ENCODE assay signal across 29 mouse cellular contexts in genomic region chr13:110384514-110384913, GRCm38 (mm10). TPM values are rescaled to one million over a fixed set of nuclear protein-coding genes. Genes with fewer than 3 reads are reported as not detected.
DNase-seq lines count a peak whose midpoint lies in the region; ATAC-seq and TF ChIP-seq lines count a peak whose summit lies in the region.
"Had no signal": no experiment of that assay in that cellular context is flagged by ENCODE, and none has a peak within 500 bp of the region (broad histone marks: within the 10 kb centered on the region; RNA-seq: fewer than 3 reads in every experiment).

No protein-coding gene starts in this region.

- no peaks in the 10 kb centered on the region for H3K27me3 ChIP-seq in liver, postnatal 0 days (ENCODE audit: insufficient read depth, low read length)
- H3K27me3 ChIP-seq in cerebellum, adult 2 months (ENCODE audit: control insufficient read depth, insufficient read depth, low read length), result no peaks in the 10 kb centered on the region
- H3K27me3 ChIP-seq: embryonic facial prominence, embryonic 12.5 days; embryonic facial prominence, embryonic 15.5 days; hindbrain, embryonic 13.5 days; intestine, embryonic 15.5 days had no signal

- no peak for DNase-seq in liver, postnatal 0 days
- DNase-seq in liver (no peak), MEL-GATA-1-ER (ENCODE audit: extremely low read depth, low read depth) (peak; percentile 91)
- DNase-seq in left cerebral cortex, postnatal 25 days (ENCODE audit: low spot score in 2 of 2), result no peak
- no peak for DNase-seq in adrenal gland, postnatal 10 days
- no peak for DNase-seq in cerebellum, adult 2 months
- DNase-seq: adrenal gland, postnatal 14 days; B cell, adult 2 months; cerebellum, adult 11 months; cerebellum, adult 9-10 months; cerebellum, postnatal 14 days; forebrain, postnatal 0 days; gastrocnemius, adult 2 months; gastrocnemius, postnatal 36 days; heart, adult 11 months had no signal

- H3K4me3 ChIP-seq in liver, postnatal 0 days (ENCODE audit: low read depth, low read length), result no peak overlapping the region
- no peak overlapping the region for H3K4me3 ChIP-seq in cerebellum, adult 2 months (replicated peaks; ENCODE audit: insufficient read depth, low read depth, low read length)
- H3K4me3 ChIP-seq: embryonic facial prominence, embryonic 12.5 days; embryonic facial prominence, embryonic 15.5 days; gastrocnemius, adult 2 months; hindbrain, embryonic 10.5 days; hindbrain, embryonic 13.5 days; intestine, embryonic 15.5 days had no signal

- no peak for TF ChIP-seq EP300 in liver, postnatal 0 days (IDR thresholded peaks at IDR 0.05; ENCODE audit: low read depth)

- H3K4me2 ChIP-seq in liver, postnatal 0 days (ENCODE audit: low read depth, low read length), result no peak overlapping the region
- H3K4me2 ChIP-seq: embryonic facial prominence, embryonic 12.5 days; embryonic facial prominence, embryonic 15.5 days; heart, embryonic 11.5 days; hindbrain, embryonic 13.5 days; intestine, embryonic 15.5 days had no signal

- H3K9me3 ChIP-seq in liver, postnatal 0 days (ENCODE audit: low read length), result peaks cover 4% of the 10 kb centered on the region; the same call in 1 of the 2 replicates
- H3K9me3 ChIP-seq: embryonic facial prominence, embryonic 15.5 days; intestine, embryonic 15.5 days had no signal

- no peak overlapping the region for H3K27ac ChIP-seq in liver, postnatal 0 days (ENCODE audit: low read depth)
- H3K27ac ChIP-seq in cerebellum, adult 2 months (ENCODE audit: insufficient read depth, low read length), result no peak overlapping the region
- H3K27ac ChIP-seq: embryonic facial prominence, embryonic 12.5 days; embryonic facial prominence, embryonic 15.5 days; gastrocnemius, adult 2 months; hindbrain, embryonic 10.5 days; hindbrain, embryonic 13.5 days; intestine, embryonic 15.5 days had no signal

- peak; percentile 12; the same call in 1 of the 2 replicates for ATAC-seq in liver, postnatal 0 days
- peak; percentile 92 to 95 for ATAC-seq in hematopoietic stem cell, adult 5-6 weeks (replicated peaks in 1 of 2; ENCODE audit: insufficient read depth in 1 of 2, low FRiP score in 2 of 2, low TSS enrichment in 1 of 2, low read depth in 1 of 2, poor library complexity in 2 of 2, severe bottlenecking in 2 of 2)
- ATAC-seq in monocyte, adult 5-6 weeks (replicated peaks; ENCODE audit: insufficient number of reproducible peaks, low FRiP score, low TSS enrichment, poor library complexity, severe bottlenecking), result peak; percentile 95
- ATAC-seq: forebrain, embryonic 14.5 days; forebrain, postnatal 0 days; hindbrain, embryonic 16.5 days; intestine, embryonic 15.5 days; Patski had no signal

- H3K9ac ChIP-seq in liver, postnatal 0 days (replicated peaks), result no peak overlapping the region
- H3K9ac ChIP-seq: embryonic facial prominence, embryonic 12.5 days; embryonic facial prominence, embryonic 15.5 days; forebrain, postnatal 0 days; hindbrain, embryonic 13.5 days; intestine, embryonic 15.5 days had no signal

- TF ChIP-seq CTCF in liver, postnatal 0 days (IDR thresholded peaks at IDR 0.05; ENCODE audit: low read depth), result no peak
- TF ChIP-seq CTCF in cerebellum, adult 2 months (IDR thresholded peaks at IDR 0.05; ENCODE audit: borderline replicate concordance, insufficient read depth, low read depth, low read length), result no peak

- 30% methylated on average over 6 of the region's 6 CpGs for WGBS in liver, postnatal 0 days (ENCODE audit: insufficient replicate concordance)
- 78% methylated on average over 6 of the region's 6 CpGs for WGBS in cerebellum, adult 2 months

- intact Hi-C loops in left cerebral cortex, postnatal 25 days (cut with DNase I), result loop anchor here (5.0 kb wide), 1 partner anchor 1358 kb away; no protein-coding TSS in a partner anchor

- H3K36me3 ChIP-seq in liver, postnatal 0 days (replicated peaks; ENCODE audit: insufficient read depth, low read length), result no peaks in the 10 kb centered on the region
- H3K36me3 ChIP-seq: embryonic facial prominence, embryonic 12.5 days; embryonic facial prominence, embryonic 15.5 days; hindbrain, embryonic 10.5 days; hindbrain, embryonic 13.5 days; intestine, embryonic 15.5 days had no signal

- H3K4me1 ChIP-seq in liver, postnatal 0 days (ENCODE audit: insufficient read depth), result no peaks in the 10 kb centered on the region
- H3K4me1 ChIP-seq in cerebellum, adult 2 months (ENCODE audit: control insufficient read depth, insufficient read depth, low read length), result no peaks in the 10 kb centered on the region
- H3K4me1 ChIP-seq: embryonic facial prominence, embryonic 12.5 days; embryonic facial prominence, embryonic 15.5 days; hindbrain, embryonic 10.5 days; hindbrain, embryonic 13.5 days; intestine, embryonic 15.5 days had no signal

- TF ChIP-seq POLR2A in cerebellum, adult 2 months (IDR thresholded peaks at IDR 0.05; ENCODE audit: borderline replicate concordance, insufficient read depth, low read length), result no peak

RNA-seq across cellular contexts. Expression of gene Plk2, which starts 10.3 kb away (rescaled TPM):
- polyA plus RNA-seq in liver, postnatal 0 days (2015; fragmentation: Nextera tagmentation; extraction: Ambion mirVana), result 8.4 and 9.6 TPM in 2 replicates
- total RNA-seq in hematopoietic stem cell, adult 5-6 weeks (2017), result 60.7 and 68.9 TPM in 2 replicates
- 76.3 to 137 TPM (median 92.8 TPM) in 3 replicates for total RNA-seq in monocyte, adult 5-6 weeks (2017)
- total RNA-seq in left cerebral cortex, postnatal 25 days (2021), result 100 to 1,000 TPM; 235 to 274 TPM
- 10 to 100 TPM; 40.7 to 42.0 TPM for total RNA-seq in adrenal gland, postnatal 10 days (2021)
- polyA plus RNA-seq in cerebellum, adult 2 months (2012; rRNA removed), result 15.6 and 16.6 TPM in 2 replicates

RNA-seq across cellular contexts. Expression of gene Gapt, which starts 27.5 kb away (rescaled TPM):
- 3.5 and 3.6 TPM in 2 replicates for polyA plus RNA-seq in liver, postnatal 0 days (2015; fragmentation: Nextera tagmentation; extraction: Ambion mirVana)
- 3.2 and 4.8 TPM in 2 replicates for total RNA-seq in hematopoietic stem cell, adult 5-6 weeks (2017)
- 4.9 to 12.7 TPM (median 12.1 TPM) in 3 replicates for total RNA-seq in monocyte, adult 5-6 weeks (2017)
- total RNA-seq in left cerebral cortex, postnatal 25 days (2021), result not detected
- total RNA-seq in adrenal gland, postnatal 10 days (2021), result under 1 TPM; 0.42 TPM
- not detected in 2 replicates for polyA plus RNA-seq in cerebellum, adult 2 months (2012; rRNA removed)
- total RNA-seq: gastrocnemius, postnatal 36 days had no signal
- polyA plus RNA-seq: forebrain, embryonic 11.5 days; forebrain, embryonic 14.5 days; forebrain, postnatal 0 days; frontal cortex, adult 2 months; heart, embryonic 14.5 days; Patski had no signal

Comparison
In these comparisons a context has a peak if more than half of its experiments do, and no peak if none do; other contexts are left out.
1. ATAC-seq: peak in every context shown above with its lines; median percentile 95 in monocyte, adult 5-6 weeks; 94 in hematopoietic stem cell, adult 5-6 weeks; 12 in liver, postnatal 0 days.